Mouse (Mus musculus): ENCODE data around the gene Neurog3. TPM values are rescaled to one million over a fixed set of nuclear protein-coding genes. Genes with fewer than 3 reads are reported as not detected.

Neurog3 gene
- polyA plus RNA-seq (2015; fragmentation: Nextera tagmentation; extraction: Ambion mirVana) = not detected in 2 replicates

GRCm38 (mm10) chr10:62132691-62133281, at the start of gene Neurog3:
Gene Neurog3 (plus strand): TSS chr10:62133090.
- Histone ChIP-seq H3K9me3 (no peaks in the 10 kb centered on the region), H3K4me1 (peaks cover 26% of the 10 kb centered on the region), H3K4me3 (peak within 1 kb of the TSS; percentile 24), H3K27me3 (peaks cover 100% of the 10 kb centered on the region), H3K4me2 (peak within 1 kb of the TSS; percentile 42), H3K27ac (no peak within 1 kb of the TSS), H3K36me3 (no peaks in the 10 kb centered on the region), H3K9ac (no peak within 1 kb of the TSS)
- under 1% methylated on average over 29 of the region's 29 CpGs for WGBS
- no peak for ATAC-seq (ENCODE audit: insufficient number of reproducible peaks, low FRiP score, low TSS enrichment, low read depth)

GRCm38 (mm10) chr10:62086044-62086443, 46.8 kb upstream of the Neurog3 start:
- 0 out of 2 replicates have a peak, but pooled peaks cover 9% of the 10 kb centered on the region for H3K4me1 ChIP-seq

GRCm38 (mm10) chr10:62086826-62087225, 46.1 kb upstream of the Neurog3 start:
- Histone ChIP-seq H3K4me2 (no peak overlapping the region), H3K36me3 (no peaks in the 10 kb centered on the region), H3K4me1 (0 out of 2 replicates have a peak, but pooled peaks cover 9% of the 10 kb centered on the region), H3K9ac (no peak overlapping the region), H3K27ac (no peak overlapping the region), H3K27me3 (no peaks in the 10 kb centered on the region), H3K4me3 (no peak overlapping the region), H3K9me3 (no peaks in the 10 kb centered on the region)
- no peak for ATAC-seq (ENCODE audit: insufficient number of reproducible peaks, low FRiP score, low TSS enrichment, low read depth)
- 91% methylated on average over 5 of the region's 5 CpGs for WGBS

More at GRCm38 (mm10) chr10:62086044-62086443, 46.8 kb upstream of the Neurog3 start:
- Histone ChIP-seq H3K9ac (no peak overlapping the region), H3K36me3 (no peaks in the 10 kb centered on the region), H3K4me3 (no peak overlapping the region), H3K4me2 (no peak overlapping the region), H3K27ac (no peak overlapping the region), H3K27me3 (no peaks in the 10 kb centered on the region), H3K9me3 (no peaks in the 10 kb centered on the region)
- ATAC-seq (ENCODE audit: insufficient number of reproducible peaks, low FRiP score, low TSS enrichment, low read depth) = no peak
- WGBS = 65% methylated on average over 2 of the region's 2 CpGs

- no peaks in the 10 kb centered on the region for H3K36me3 ChIP-seq
- H3K4me3 ChIP-seq = no peak overlapping the region
- 84% methylated on average over 5 of the region's 5 CpGs for WGBS
- H3K27ac ChIP-seq = no peak overlapping the region
- no peak for ATAC-seq (ENCODE audit: insufficient number of reproducible peaks, low FRiP score, low TSS enrichment, low read depth)
- H3K4me1 ChIP-seq = 0 out of 2 replicates have a peak, but pooled peaks cover 9% of the 10 kb centered on the region
- H3K9ac ChIP-seq = no peak overlapping the region
- no peak overlapping the region for H3K4me2 ChIP-seq
- no peaks in the 10 kb centered on the region for H3K9me3 ChIP-seq
- no peaks in the 10 kb centered on the region for H3K27me3 ChIP-seq
These were observed 44.5 kb upstream of the Neurog3 start for GRCm38 (mm10) chr10:62088411-62088810.

- no peak for ATAC-seq (ENCODE audit: insufficient number of reproducible peaks, low FRiP score, low TSS enrichment, low read depth)
- Histone ChIP-seq H3K36me3 (no peaks in the 10 kb centered on the region), H3K4me2 (no peak overlapping the region), H3K4me3 (no peak overlapping the region), H3K27ac (no peak overlapping the region), H3K27me3 (no peaks in the 10 kb centered on the region), H3K9me3 (no peaks in the 10 kb centered on the region), H3K4me1 (0 out of 2 replicates have a peak, but pooled peaks cover 9% of the 10 kb centered on the region), H3K9ac (no peak overlapping the region)
- 35% methylated on average over 7 of the region's 7 CpGs for WGBS
These were observed 43.8 kb upstream of the Neurog3 start for GRCm38 (mm10) chr10:62089071-62089470.

- no peak overlapping the region for H3K4me3 ChIP-seq
- no peak overlapping the region for H3K27ac ChIP-seq
- H3K9me3 ChIP-seq = no peaks in the 10 kb centered on the region
- no peak overlapping the region for H3K9ac ChIP-seq
- H3K27me3 ChIP-seq = no peaks in the 10 kb centered on the region
- ATAC-seq (ENCODE audit: insufficient number of reproducible peaks, low FRiP score, low TSS enrichment, low read depth) = no peak
- 0 out of 2 replicates have a peak, but pooled peaks cover 9% of the 10 kb centered on the region for H3K4me1 ChIP-seq
- no peak overlapping the region for H3K4me2 ChIP-seq
- no peaks in the 10 kb centered on the region for H3K36me3 ChIP-seq
These were observed 43.4 kb upstream of the Neurog3 start for GRCm38 (mm10) chr10:62089486-62089885.

GRCm38 (mm10) chr10:62093903-62094302, 39.0 kb upstream of the Neurog3 start:
- 70% methylated on average over 7 of the region's 7 CpGs for WGBS
- peaks cover 9% of the 10 kb centered on the region for H3K4me1 ChIP-seq

GRCm38 (mm10) chr10:62094401-62094800, 38.5 kb upstream of the Neurog3 start:
- ATAC-seq (ENCODE audit: insufficient number of reproducible peaks, low FRiP score, low TSS enrichment, low read depth) = no peak

More at GRCm38 (mm10) chr10:62093903-62094302, 39.0 kb upstream of the Neurog3 start:
- Histone ChIP-seq H3K4me3 (no peak overlapping the region), H3K9me3 (no peaks in the 10 kb centered on the region), H3K4me2 (no peak overlapping the region), H3K27me3 (no peaks in the 10 kb centered on the region), H3K36me3 (no peaks in the 10 kb centered on the region), H3K9ac (no peak overlapping the region), H3K27ac (no peak overlapping the region)
- no peak for ATAC-seq (ENCODE audit: insufficient number of reproducible peaks, low FRiP score, low TSS enrichment, low read depth)

GRCm38 (mm10) chr10:62099749-62100403, 33.0 kb upstream of the Neurog3 start:
- ATAC-seq (ENCODE audit: insufficient number of reproducible peaks, low FRiP score, low TSS enrichment, low read depth) = peak; percentile 17; the same call in 1 of the 2 replicates
- H3K27ac ChIP-seq = no peak overlapping the region
- WGBS = 41% methylated on average over 10 of the region's 10 CpGs

More at GRCm38 (mm10) chr10:62094401-62094800, 38.5 kb upstream of the Neurog3 start:
- no peaks in the 10 kb centered on the region for H3K9me3 ChIP-seq
- H3K27ac ChIP-seq = no peak overlapping the region
- H3K4me3 ChIP-seq = no peak overlapping the region
- peaks cover 8% of the 10 kb centered on the region for H3K4me1 ChIP-seq
- H3K36me3 ChIP-seq = no peaks in the 10 kb centered on the region
- no peak overlapping the region for H3K9ac ChIP-seq
- WGBS = 80% methylated on average over 6 of the region's 6 CpGs
- no peaks in the 10 kb centered on the region for H3K27me3 ChIP-seq
- no peak overlapping the region for H3K4me2 ChIP-seq

GRCm38 (mm10) chr10:62101504-62102439, 31.1 kb upstream of the Neurog3 start:
- 9% methylated on average over 7 of the region's 7 CpGs for WGBS
- Histone ChIP-seq H3K4me1 (peaks cover 23% of the 10 kb centered on the region), H3K36me3 (no peaks in the 10 kb centered on the region), H3K4me2 (0 out of 2 replicates have a peak overlapping the region, but pooled peaks have one; percentile 19), H3K27ac (no peak overlapping the region), H3K27me3 (peaks cover 23% of the 10 kb centered on the region), H3K9ac (no peak overlapping the region), H3K9me3 (no peaks in the 10 kb centered on the region), H3K4me3 (no peak overlapping the region)
- no peak; the same call in 1 of the 2 replicates for ATAC-seq (ENCODE audit: insufficient number of reproducible peaks, low FRiP score, low TSS enrichment, low read depth)

More at GRCm38 (mm10) chr10:62099749-62100403, 33.0 kb upstream of the Neurog3 start:
- Histone ChIP-seq H3K27me3 (peaks cover 23% of the 10 kb centered on the region), H3K9me3 (no peaks in the 10 kb centered on the region), H3K4me2 (no peak overlapping the region), H3K4me1 (peaks cover 24% of the 10 kb centered on the region), H3K36me3 (no peaks in the 10 kb centered on the region), H3K4me3 (no peak overlapping the region), H3K9ac (no peak overlapping the region)

GRCm38 (mm10) chr10:62104835-62105576, 27.9 kb upstream of the Neurog3 start:
- Histone ChIP-seq H3K4me3 (no peak overlapping the region), H3K27ac (no peak overlapping the region), H3K27me3 (peaks cover 38% of the 10 kb centered on the region), H3K4me1 (peaks cover 11% of the 10 kb centered on the region), H3K9me3 (no peaks in the 10 kb centered on the region), H3K9ac (no peak overlapping the region), H3K36me3 (no peaks in the 10 kb centered on the region), H3K4me2 (no peak overlapping the region)
- ATAC-seq (ENCODE audit: insufficient number of reproducible peaks, low FRiP score, low TSS enrichment, low read depth) = no peak
- 25% methylated on average over 7 of the region's 7 CpGs for WGBS

Measured in limb, embryonic 15.5 days (tissue).